Mouse (Mus musculus) mature B cell (primary cell): Measurements from ENCODE around the gene BC029722.

Experiments
- in situ Hi-C: fragments of 300-500 bp; cut with MboI; formaldehyde crosslinking; loops from 2 replicates; pipeline ENCODE4 v1.14.3; 2019

BC029722 gene

DNA sequence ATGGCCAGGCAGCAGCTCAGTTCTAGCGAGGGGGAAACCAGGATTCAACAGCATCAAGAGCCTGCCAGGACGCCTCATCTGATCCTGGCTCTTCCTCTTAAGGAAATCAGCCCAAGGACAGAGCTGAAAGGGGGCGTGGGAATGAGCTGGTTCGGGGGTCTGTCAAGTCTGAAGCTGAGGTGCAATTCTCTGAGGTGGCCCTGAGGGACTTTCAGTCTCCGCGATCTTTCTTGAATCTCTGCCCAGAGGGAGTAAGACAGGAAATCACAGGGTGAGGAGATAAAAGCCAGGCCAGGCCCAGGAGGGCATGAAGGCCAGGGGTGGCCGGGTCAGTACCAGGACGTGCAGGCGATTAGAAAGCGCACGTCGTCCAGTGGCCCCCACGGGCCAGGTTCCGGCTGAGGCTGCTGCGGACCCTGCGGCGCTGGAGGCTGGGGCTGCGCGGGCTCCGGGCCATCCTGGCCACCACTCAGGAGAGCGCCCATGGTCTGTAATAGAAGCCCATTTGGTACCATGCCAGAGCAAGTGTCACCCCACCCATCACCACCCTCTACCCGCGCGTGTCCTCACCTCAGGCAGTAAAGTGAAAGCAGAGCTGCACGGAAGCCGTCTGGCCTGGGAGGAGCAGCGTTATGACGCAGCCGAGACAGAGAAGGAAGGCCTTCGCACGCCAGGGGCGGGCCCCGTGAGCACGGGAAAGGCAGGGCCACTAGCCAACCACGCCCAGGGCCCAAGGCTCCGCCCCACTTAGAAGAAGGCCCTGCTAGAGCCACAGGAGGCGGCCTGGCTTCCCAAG, 432 bp downstream of the BC029722 start:
- in situ Hi-C loops, result no loop called here

DNA sequence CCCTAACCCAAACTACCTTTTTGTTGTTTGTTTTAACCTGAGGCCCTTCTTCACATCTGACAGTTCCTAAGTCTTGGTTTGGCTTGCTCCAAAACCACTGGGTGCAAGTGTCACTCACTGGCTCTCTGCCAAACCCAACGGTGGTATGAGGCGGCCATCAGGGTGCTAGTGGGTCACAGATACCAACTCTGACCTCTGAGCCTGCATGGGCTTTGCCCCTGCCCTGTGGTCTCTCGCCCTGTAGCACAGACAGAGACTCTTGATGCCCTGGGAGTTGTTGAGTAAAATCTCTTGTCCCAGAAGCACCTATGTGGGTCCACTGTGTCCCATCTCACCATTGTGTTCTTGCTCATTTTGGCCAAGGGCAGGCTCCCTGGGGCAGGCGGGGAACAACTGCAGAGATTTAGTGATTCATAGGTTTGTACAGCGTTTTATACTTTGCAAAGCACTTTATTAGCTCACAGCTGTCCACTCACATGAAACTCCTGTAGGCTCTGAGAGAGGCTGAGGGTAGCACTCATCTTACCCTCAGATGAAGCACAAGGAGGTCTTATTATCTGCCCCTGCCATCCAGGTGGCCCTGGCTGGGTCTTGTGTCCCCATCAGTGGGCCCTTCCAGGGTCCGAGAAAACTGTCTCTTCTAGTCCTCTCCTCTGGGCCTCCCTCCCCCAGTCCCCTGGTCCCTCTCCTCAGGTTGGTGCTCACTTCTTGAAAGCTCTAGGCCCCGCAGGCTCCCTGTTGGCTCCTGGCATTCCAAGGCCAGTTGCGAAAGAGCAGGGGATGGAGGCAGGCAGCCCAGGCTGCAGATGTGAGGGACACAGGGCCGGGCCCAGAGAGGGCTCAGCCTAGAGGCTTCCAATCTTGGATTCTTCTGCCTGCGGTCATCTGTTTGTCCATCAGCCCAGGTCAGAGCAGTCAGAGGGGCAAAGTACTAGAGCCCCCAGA, 1.7 kb downstream of the BC029722 start:
- in situ Hi-C loops, result no loop called here

DNA sequence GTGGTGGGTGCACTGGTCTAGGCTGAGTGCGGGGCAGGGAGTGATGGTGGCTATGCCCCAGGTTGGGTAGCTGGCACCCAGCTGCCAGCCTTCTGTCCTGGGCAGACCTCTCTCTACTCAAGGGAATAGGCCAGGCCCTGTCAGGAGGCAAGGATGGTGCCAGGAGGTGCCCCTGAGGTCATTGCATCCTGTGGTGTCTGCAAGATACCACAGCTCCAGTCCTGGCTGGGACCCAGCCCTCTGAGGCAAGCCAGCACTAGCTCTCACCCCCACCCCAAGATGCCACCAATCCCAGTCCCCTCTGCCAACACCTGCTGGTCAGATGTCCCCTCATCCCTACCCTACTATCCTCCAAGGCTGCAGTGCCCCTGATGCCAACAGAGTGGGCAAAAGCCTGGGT, 3.0 kb downstream of the BC029722 start:
- in situ Hi-C loops, result no loop called here

DNA sequence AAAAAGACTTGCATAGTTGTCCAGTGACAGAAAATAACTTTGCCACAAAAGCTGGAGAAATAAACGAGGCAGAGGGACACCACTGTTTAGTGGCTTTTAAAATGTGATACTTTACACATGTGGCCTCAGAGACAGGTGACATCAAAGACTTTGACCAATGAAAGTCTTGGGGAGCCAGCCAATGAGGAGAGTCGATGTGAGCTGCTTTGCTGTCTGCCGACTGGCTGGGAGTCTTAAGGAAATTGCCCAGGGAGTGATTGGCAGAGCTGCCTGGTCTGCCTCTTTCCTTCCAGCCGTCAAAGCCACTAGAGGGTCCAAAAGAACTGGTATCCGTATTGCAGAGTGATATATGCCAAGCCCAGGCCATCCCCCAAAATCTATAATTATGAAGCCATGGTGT, 4.4 kb downstream of the BC029722 start:
- in situ Hi-C loops, result no loop called here

DNA sequence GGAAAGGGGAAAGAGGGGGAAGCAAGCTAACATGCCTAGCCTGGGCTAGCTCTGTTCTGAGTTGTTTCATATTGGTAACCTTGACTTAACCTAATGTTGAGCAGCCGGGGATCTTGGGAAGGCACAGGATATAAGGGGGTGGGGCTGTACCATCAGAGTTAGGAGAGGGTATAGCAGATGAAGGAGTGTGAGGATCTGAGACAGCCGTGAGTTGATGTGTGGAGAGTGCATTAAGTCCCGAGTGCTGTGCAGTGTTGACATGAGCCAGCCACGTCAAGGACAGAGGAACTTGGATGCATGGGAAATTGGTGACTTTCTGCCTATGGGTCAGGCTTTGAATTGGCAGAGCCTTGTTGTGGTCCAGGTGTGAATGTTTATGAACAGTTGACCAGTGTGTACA, 6.6 kb downstream of the BC029722 start:
- in situ Hi-C loops, result no loop called here

DNA sequence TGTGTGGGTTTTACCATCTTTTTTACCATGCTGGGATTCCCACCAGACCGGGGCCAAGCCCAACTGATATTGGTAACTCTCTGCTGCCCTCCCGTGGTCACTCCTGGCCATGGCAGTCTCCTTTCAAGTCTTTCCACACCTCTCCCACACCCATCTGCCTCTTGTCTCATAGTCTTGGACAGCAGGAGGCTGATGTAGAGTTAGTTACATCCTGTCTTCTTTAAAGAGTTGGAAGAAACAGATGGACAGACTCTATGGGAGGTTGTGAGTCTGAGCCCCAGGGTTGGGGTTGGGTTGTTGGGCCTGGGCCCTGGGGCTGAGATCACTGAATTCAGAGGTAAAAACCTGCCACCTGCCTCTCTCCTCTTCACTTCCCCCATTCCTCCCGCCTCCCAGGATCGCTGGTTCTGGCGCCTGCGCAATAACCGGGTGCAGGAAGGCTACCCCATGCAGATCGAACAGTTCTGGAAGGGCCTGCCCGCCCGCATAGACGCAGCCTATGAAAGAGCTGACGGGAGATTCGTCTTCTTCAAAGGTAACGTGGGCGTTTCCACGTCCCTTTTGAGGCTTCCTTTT, 7.3 kb downstream of the BC029722 start:
- in situ Hi-C loops, result no loop called here

DNA sequence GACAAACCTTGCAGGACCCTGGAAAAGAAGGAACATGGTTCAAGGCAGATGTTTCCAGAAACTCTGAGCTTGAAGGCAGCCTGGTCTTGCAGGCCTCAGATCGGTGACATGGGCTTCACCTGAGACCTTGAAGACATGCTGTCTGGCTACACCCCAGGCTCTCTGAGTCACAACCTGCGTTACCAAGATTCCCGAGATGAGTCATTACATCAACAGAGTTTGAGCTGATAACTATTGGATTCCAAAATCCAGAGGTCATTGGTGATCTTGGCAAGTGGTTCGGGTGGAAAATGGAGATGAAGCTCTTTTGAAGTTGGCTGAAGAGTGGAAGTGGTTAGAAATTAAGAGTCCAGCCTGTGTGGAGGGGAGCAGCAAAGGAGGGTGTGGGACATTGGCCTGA, 9.6 kb downstream of the BC029722 start:
- in situ Hi-C loops, result no loop called here

DNA sequence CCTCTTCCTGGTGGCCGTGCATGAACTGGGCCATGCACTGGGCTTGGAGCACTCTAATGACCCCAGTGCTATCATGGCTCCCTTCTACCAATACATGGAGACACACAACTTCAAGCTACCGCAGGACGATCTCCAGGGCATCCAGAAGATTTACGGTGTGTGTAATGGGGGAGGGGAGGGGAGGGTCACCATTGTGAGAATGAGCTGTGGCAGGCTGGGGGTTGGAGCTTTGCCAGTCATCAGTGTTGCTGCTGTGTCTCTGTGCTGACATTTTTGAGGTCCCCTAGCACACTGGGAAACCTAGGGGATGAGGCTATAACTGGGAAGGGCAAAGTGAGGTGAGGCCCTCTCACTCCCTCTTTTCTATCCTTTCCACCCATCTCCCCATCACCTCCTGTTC, 11.8 kb downstream of the BC029722 start:
- in situ Hi-C loops, result no loop called here

DNA sequence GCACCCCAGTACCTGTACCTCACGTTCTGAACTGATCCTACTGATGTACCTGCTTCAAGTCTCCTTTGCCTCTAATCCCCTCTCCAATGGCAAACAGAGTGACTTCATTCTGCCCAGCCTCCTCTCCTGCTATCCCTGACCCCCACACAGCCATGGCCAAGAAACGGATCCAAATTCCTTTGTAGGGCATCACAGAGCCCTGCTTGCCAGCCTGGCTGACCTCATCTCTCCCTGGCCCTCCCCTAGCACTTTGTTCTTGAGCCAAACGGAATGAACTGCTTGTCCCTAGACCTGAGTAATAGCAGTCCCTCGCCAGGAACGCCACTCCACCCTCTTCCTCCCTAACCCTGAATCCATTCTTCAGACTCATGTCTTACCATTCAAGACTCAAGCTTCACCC, 12.7 kb downstream of the BC029722 start:
- in situ Hi-C loops, result no loop called here

DNA sequence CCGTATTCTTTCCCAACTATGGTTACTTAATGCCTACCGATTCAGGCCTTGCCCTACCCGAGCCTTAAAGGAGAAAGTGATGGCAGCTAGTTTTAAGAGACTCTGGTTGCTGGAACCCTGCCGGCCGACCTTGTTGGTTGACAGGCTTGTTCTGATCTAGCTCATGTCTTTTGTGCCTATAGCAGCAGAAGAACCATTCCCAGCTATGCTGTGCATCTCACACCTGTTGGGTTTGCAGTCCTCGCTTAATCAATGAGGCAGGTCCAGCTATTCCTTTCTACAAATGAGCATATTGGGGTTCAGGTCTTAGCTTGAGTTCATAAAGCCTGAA, 13.3 kb downstream of the BC029722 start:
- in situ Hi-C loops, result no loop called here

DNA sequence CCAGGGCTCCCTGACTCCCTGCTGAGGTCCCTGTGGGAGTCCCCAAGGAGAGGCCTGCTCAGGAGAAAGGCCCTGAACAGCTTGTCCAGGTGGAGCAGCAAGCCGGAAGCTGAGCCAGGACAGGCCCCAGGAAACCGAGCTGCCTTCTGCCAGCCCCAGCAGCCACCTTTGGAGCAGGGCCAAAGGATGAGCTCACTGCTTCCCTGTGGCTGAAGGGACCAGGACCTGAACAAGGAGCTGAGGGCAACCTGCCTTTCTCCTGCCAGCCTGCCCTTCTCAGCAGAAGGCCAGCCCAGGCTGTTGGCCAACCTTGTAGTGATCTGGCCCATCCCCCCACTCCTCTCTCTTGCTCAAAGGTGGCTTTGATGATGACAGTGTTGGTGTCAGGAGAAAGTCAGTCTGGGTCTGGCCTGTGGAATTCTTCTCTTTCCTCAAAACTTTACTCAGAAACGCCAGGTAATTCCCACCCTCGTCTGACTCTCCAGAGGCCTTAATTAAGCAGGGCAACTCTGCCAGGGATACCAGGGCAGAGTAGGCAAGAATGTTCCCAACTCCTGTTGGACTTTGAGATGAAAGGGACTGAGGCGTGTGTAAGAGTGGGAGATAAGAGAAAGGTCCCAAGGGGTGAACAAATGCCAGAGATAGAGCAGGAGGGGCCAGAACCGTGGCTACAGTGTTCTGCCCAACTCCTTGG, 13.8 kb downstream of the BC029722 start:
- in situ Hi-C loops, result no loop called here

DNA sequence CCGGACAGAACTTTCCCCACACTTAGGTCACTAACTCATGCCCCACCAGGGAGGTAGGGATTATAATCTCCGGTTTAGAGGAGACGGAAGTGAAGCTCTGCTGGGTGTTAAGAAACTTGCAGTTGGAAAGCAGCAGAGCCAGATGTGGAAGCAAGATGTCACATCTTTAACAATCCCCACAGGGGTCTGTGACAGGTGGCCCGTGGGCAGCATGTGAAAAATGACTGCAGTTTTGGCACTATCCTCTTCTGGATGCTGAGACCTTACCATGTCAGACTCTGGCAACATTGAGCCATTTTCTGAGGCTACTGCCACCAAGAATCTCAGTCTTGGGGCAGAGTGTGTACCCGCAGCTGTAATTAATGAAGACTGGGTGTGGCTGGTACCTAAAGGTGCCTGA, 15.2 kb downstream of the BC029722 start:
- in situ Hi-C loops, result no loop called here

DNA sequence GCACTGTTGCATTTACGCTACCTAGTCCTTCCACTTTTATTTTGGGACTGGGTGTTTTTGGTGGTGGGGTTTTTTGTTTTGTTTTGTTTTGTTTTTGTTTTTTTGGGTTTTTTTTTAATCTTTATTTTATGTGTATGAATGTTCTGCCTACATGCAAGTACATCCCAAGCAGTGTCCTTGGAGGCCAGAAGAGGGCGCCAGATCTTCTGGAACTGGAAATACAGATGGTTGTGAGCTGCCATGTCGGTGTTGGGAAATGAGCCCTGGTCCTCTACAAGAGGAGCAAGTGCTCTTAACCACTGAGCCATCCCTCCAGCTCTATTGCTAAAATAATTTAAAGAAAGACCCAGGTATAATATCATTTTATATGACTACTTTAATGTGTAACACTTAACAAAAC, 16.5 kb downstream of the BC029722 start:
- in situ Hi-C loops, result no loop called here

DNA sequence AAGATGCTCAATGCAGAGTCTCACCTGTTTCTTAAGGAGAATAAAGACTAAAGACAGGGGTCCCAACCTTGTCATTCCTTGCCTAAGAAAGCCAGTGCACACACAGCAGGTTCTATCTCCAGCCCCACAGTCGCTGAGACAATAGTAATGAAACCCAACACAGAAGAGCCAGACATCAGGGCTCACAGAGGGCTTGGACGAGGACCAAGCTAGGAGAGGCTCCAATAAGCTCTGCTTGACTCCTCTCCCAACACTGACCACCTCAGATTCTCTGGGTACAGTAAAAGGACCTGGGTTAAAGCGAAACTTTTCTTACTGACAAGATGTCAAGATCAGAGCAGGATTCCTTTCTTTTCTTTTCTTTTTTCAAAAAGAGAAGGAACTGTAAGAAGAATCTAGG, 20.6 kb downstream of the BC029722 start:
- in situ Hi-C loops, result no loop called here

DNA sequence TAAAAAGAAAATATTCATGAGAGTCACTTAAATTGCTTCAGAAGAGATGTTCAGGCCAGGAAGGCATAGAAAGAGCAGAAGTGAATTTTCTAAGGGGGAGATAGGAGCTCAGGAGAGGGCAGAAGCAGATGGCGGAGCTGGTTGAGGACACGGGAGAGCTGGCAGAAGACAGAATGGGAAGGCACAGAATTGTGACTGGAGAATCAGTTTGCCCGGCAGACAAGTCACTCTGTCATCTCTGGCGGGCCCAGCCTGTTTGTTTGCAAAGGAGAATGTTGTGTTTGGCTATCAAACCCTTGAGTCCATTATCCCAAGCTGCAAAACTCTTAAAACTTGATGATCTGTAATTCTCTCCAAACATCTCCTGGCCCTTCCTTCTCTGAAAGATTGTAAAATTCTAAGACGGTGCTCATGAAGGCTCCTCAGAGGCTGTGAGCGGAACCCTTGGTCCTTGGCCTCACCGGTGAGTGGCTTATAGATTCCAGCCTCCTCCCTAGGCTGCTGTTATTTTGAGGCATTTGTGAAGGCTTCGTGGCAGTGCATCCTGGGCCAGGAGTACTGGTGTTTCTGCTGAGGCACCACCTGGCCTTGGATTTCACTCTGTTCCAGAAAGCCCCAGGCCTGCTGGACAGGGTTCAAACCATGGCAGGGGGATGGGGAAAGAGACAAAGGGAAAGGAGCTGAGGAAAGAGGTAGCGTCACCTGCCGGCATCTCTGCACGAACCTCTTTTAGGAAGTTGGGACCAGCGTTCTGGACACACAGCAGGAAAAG, 24.4 kb downstream of the BC029722 start:
- in situ Hi-C loops, result no loop called here

DNA sequence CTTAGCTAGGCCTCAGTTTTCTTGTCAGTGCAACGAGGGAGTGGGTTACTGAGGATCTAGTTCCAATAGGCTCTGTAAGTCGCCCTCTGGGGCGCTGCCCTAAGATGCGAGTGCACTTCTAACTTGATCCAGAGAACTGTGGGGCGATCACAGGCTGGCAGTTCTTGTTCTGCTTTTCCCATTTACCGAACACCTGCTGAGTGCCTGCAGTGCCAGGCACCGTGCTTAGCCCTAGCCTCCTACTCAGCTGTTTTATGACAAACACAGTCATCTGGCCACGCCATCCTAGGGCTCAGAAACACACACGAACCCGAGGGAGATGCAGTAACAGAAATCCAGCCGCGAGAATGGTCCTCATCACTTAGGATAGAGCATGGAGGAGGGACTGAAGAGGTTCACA, 26.3 kb downstream of the BC029722 start:
- in situ Hi-C loops, result no loop called here

DNA sequence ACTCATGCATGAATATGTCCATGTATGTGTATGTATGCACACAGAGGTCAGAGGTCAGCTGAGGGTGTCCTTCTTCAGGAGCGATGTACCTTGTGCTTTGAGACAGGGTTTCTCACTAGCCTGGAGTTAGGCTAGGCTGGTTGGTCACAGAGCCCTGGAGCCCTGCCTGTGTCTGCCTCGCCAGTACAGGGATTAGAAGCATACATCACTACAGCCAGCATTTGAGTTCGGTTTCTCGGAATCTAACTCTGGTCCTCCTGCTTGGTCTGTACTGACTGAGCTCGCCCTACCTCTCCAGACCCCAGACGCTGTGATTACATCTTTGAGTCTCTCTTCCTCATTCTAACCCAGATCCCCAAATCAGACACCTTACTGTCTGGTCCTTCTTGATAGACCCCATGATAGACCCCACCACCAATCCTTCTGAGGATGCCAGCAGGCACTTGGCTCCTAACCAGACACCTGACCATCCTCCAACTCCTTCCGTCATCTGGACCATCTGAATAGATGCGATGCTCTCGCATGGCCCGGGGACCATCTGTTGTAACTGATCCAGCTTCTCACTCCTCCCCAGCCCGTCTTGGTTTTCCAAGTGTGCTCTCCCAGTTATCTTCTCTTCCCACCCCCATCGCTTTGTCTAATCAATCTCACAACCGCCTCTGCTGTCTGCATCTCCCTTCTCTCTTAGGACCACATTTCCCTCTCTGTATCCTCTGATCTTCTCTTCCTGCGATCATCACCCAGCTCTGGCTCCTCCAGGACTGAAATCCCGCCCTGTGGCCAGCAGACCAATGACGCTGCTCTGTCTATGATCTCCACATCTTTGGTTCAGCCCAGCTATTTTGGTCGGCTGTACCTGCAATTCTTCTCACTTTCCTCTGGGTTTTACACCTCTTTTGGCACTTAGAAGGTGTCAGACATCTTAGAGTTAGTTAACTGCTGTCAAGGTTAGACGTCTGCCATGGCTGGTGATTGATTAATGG, 31.0 kb downstream of the BC029722 start:
- in situ Hi-C loops, result no loop called here

DNA sequence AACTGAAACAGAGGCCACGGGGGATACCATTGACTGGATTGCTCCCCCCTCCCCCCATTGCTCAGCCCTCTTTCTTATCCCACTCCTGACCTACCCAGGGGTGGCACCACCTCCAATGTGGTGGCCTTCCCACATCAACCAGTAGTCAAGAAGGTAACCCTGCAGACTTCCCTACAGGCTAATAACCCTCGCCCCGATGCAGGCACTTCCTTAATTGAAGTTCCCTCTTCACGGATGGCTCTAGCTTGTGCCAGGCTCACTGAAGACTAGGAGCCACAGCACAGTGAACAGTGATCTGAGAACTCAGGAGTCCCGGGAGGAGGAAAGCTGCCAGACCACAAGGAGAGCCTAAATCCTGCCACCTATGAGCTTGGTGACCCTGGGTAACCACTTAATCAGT, 32.3 kb downstream of the BC029722 start:
- in situ Hi-C loops, result no loop called here

DNA sequence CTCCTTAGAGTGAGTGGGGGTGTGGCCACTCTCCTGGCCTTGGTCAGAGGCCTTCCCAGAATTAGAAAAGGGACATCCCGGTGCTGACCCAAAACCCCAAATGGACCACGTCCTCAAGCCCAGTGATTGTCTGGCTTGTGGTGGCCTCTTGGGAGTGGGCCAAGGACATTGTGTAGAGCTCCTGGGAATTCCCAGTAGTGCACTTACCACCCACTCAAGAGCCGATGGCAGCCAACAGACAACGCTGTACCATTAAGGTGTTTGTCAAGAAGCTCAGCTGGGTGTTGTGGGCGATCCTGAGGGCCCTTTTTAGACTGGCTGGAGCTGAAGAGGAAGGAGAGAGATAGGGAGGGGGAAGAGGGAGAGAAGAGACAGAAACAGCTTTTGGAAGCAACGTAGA, 34.7 kb downstream of the BC029722 start:
- in situ Hi-C loops, result no loop called here

DNA sequence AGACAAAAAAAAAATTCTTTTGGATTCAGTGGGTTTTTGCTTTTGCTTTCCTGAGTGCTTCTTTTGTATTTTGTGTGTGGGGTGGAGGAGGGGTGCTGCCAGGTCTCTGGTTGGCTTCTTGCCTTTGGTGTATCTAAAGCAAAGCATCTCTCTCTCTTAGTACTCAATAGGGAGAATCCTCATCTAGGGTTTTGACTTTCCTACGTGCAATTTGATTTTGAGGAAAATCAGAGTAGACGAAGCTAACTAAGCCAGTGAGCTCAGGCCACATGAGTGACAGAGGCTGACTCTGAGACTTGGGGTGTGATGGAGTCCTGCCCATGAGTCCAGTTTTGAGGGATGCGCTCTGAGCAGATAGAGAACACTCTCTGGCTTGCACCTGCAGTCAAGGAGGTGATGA, 39.7 kb downstream of the BC029722 start:
- in situ Hi-C loops, result no loop called here
